Mouse (Mus musculus) heart, embryonic 12.5 days (tissue): ENCODE measurements around the gene Hist1h2bl. TPM values are rescaled to one million over a fixed set of nuclear protein-coding genes. Genes with fewer than 3 reads are reported as not detected.
"Not testable (repeated sequence)": the region's sequence is repeated elsewhere in the genome, so short reads cannot be mapped to it uniquely, and the experiment has no call there.

Experiments used
- ATAC-seq: fragments of 200-750 bp; cut with Nextera tagmentation; 2 replicates; pipeline ENCODE4 v1.8.0; 2017; ENCODE audit warnings: moderate TSS enrichment, moderate library complexity; ENCODE audit not compliant: insufficient number of reproducible peaks, low FRiP score
- H3K27ac ChIP-seq: fragments of 300-500 bp; sonication (generic); 2 replicates; pipeline ENCODE4 v1.5.1; 2016; ENCODE audit warnings: mild to moderate bottlenecking, moderate library complexity; ENCODE audit not compliant: poor library complexity, severe bottlenecking
- H3K27me3 ChIP-seq: fragments of 300-500 bp; sonication (generic); replicated peaks from 2 replicates; pipeline ENCODE4 v1.6.1; 2016; ENCODE audit warnings: mild to moderate bottlenecking, moderate library complexity
- H3K36me3 ChIP-seq: fragments of 300-500 bp; sonication (generic); 2 replicates; pipeline ENCODE4 v1.6.1; 2016; ENCODE audit warnings: mild to moderate bottlenecking, moderate library complexity
- H3K4me1 ChIP-seq: fragments of 300-500 bp; sonication (generic); replicated peaks from 2 replicates; pipeline ENCODE4 v1.6.1; 2016; ENCODE audit warnings: mild to moderate bottlenecking
- H3K4me2 ChIP-seq: fragments of 300-500 bp; sonication (generic); 2 replicates; pipeline ENCODE4 v1.6.1; 2016; ENCODE audit warnings: mild to moderate bottlenecking, moderate library complexity
- H3K4me3 ChIP-seq: fragments of 300-500 bp; sonication (generic); 2 replicates; pipeline ENCODE4 v1.5.1; 2016; ENCODE audit warnings: mild to moderate bottlenecking
- H3K9ac ChIP-seq: fragments of 300-500 bp; sonication (generic); 2 replicates; pipeline ENCODE4 v1.6.1; 2016; ENCODE audit warnings: mild to moderate bottlenecking, moderate library complexity
- H3K9me3 ChIP-seq: fragments of 300-500 bp; sonication (generic); replicated peaks from 2 replicates; pipeline ENCODE4 v1.6.1; 2016; ENCODE audit warnings: mild to moderate bottlenecking, moderate library complexity
- WGBS: fragments of 180-500 bp; shearing (Covaris S2); methylation state at CpG from one replicate; pipeline ENCODE4 v1.1.7; 2016; 5-methylcytosine and 5-hydroxymethylcytosine counted together
- polyA plus RNA-seq: library from polyadenylated mRNA; unstranded; fragments of >200 nt; fragmentation: Nextera tagmentation; extraction: Ambion mirVana; gene quantifications from 2 replicates; pipeline ENCODE4 v1.2.1, GENCODE M21; 2016

Hist1h2bl gene
- polyA plus RNA-seq, 1 experiment from 2014 or later, result 0.91 TPM

- Histone ChIP-seq H3K4me2 (peak overlapping the region; percentile 87), H3K27me3 (no peaks in the 10 kb centered on the region), H3K9me3 (no peaks in the 10 kb centered on the region), H3K4me3 (peak overlapping the region; percentile 50), H3K4me1 (peaks cover 18% of the 10 kb centered on the region), H3K36me3 (no peaks in the 10 kb centered on the region), H3K27ac (peak overlapping the region; percentile 90), H3K9ac (peak overlapping the region; percentile 78)
- no peak for ATAC-seq
- WGBS, result 9% methylated on average over 5 of the region's 5 CpGs
Measured at GRCm38 (mm10) chr13:21749387-21750158, 33.6 kb upstream of the Hist1h2bl start.

- H3K4me2 ChIP-seq, result no peak overlapping the region
- no peak for ATAC-seq
- peaks cover 14% of the 10 kb centered on the region for H3K4me1 ChIP-seq
- no peaks in the 10 kb centered on the region for H3K27me3 ChIP-seq
- H3K4me3 ChIP-seq, result no peak overlapping the region
- H3K9ac ChIP-seq, result no peak overlapping the region
- H3K9me3 ChIP-seq, result no peaks in the 10 kb centered on the region
- WGBS, result 73% methylated on average over 1 of the region's 1 CpGs
- H3K27ac ChIP-seq, result no peak overlapping the region
- no peaks in the 10 kb centered on the region for H3K36me3 ChIP-seq
Measured at GRCm38 (mm10) chr13:21745006-21745405, 29.1 kb upstream of the Hist1h2bl start.

- peak; percentile 87 for ATAC-seq
- Histone ChIP-seq H3K27ac (peak within 1 kb of the TSS; percentile 94), H3K9ac (peak within 1 kb of the TSS; percentile 77), H3K4me2 (peak within 1 kb of the TSS; percentile 77), H3K4me3 (peak within 1 kb of the TSS; percentile 59)
- H3K4me1 ChIP-seq, H3K27me3 ChIP-seq, H3K9me3 ChIP-seq, H3K36me3 ChIP-seq: not testable (repeated sequence)
- WGBS, result under 1% methylated on average over 46 of the region's 56 CpGs
Measured at GRCm38 (mm10) chr13:21734906-21735767, 19.2 kb upstream of the Hist1h2bl start, which contains the start of gene Hist1h4j. Hist1h4j (plus strand) TSS chr13:21735064.

GRCm38 (mm10) chr13:21734010-21734905 is 18.3 kb upstream of the Hist1h2bl start:
- ATAC-seq, result peak; percentile 78
- H3K4me3 ChIP-seq, result peak overlapping the region; percentile 59
- peaks cover 8% of the 10 kb centered on the region for H3K4me1 ChIP-seq
- peak overlapping the region; percentile 77 for H3K9ac ChIP-seq
- no peaks in the 10 kb centered on the region for H3K27me3 ChIP-seq
- H3K9me3 ChIP-seq, result no peaks in the 10 kb centered on the region
- H3K4me2 ChIP-seq, result peak overlapping the region; percentile 77
- H3K36me3 ChIP-seq, result no peaks in the 10 kb centered on the region
- under 1% methylated on average over 21 of the region's 21 CpGs for WGBS
- peak overlapping the region; percentile 94 for H3K27ac ChIP-seq

- H3K36me3 ChIP-seq, result no peaks in the 10 kb centered on the region
- H3K4me2 ChIP-seq, result no peak overlapping the region; the same call in 1 of the 2 replicates
- WGBS, result 69% methylated on average over 5 of the region's 5 CpGs
- peak overlapping the region; percentile 94 for H3K27ac ChIP-seq
- no peak overlapping the region for H3K4me3 ChIP-seq
- 0 out of 2 replicates have a peak overlapping the region, but pooled peaks have one; percentile 64 for H3K9ac ChIP-seq
- no peaks in the 10 kb centered on the region for H3K9me3 ChIP-seq
- H3K27me3 ChIP-seq, result no peaks in the 10 kb centered on the region
- no peak for ATAC-seq
- peaks cover 8% of the 10 kb centered on the region for H3K4me1 ChIP-seq
Measured at GRCm38 (mm10) chr13:21733466-21733865, 17.5 kb upstream of the Hist1h2bl start.

- Histone ChIP-seq H3K4me3 (no peak overlapping the region), H3K4me2 (no peak overlapping the region), H3K9ac (no peak overlapping the region), H3K9me3 (no peaks in the 10 kb centered on the region), H3K36me3 (no peaks in the 10 kb centered on the region), H3K27ac (no peak overlapping the region), H3K27me3 (no peaks in the 10 kb centered on the region), H3K4me1 (peaks cover 8% of the 10 kb centered on the region)
- no peak for ATAC-seq
- WGBS, result 52% methylated on average over 1 of the region's 1 CpGs
Measured at GRCm38 (mm10) chr13:21729544-21729943, 13.6 kb upstream of the Hist1h2bl start.

- Histone ChIP-seq H3K4me2 (no peak overlapping the region), H3K27me3 (no peaks in the 10 kb centered on the region), H3K36me3 (no peaks in the 10 kb centered on the region), H3K4me1 (no peaks in the 10 kb centered on the region), H3K4me3 (no peak overlapping the region), H3K9ac (no peak overlapping the region), H3K27ac (no peak overlapping the region), H3K9me3 (no peaks in the 10 kb centered on the region)
- no peak for ATAC-seq
- 35% methylated on average over 11 of the region's 11 CpGs for WGBS
Measured at GRCm38 (mm10) chr13:21727948-21728572, 12.1 kb upstream of the Hist1h2bl start.

- Histone ChIP-seq H3K27ac (no peak overlapping the region), H3K4me3 (no peak overlapping the region), H3K36me3 (no peaks in the 10 kb centered on the region), H3K4me1 (peaks cover 13% of the 10 kb centered on the region), H3K27me3 (no peaks in the 10 kb centered on the region), H3K9ac (no peak overlapping the region), H3K4me2 (no peak overlapping the region), H3K9me3 (no peaks in the 10 kb centered on the region)
- no peak for ATAC-seq
- WGBS, result 45% methylated on average over 5 of the region's 5 CpGs
Measured at GRCm38 (mm10) chr13:21722993-21723836, 7.3 kb upstream of the Hist1h2bl start.

GRCm38 (mm10) chr13:21722373-21722925 is 6.5 kb upstream of the Hist1h2bl start:
- H3K27ac ChIP-seq, result peak overlapping the region; percentile 78
- H3K9ac ChIP-seq, result peak overlapping the region; percentile 60
- peak overlapping the region; percentile 69 for H3K4me2 ChIP-seq
- peak; percentile 5; the same call in 1 of the 2 replicates for ATAC-seq
- no peaks in the 10 kb centered on the region for H3K36me3 ChIP-seq
- no peaks in the 10 kb centered on the region for H3K27me3 ChIP-seq
- H3K4me3 ChIP-seq, result peak overlapping the region; percentile 50
- 5% methylated on average over 11 of the region's 11 CpGs for WGBS
- peaks cover 13% of the 10 kb centered on the region for H3K4me1 ChIP-seq
- no peaks in the 10 kb centered on the region for H3K9me3 ChIP-seq
